Mouse (Mus musculus) monocyte, adult 5-6 weeks (primary cell): ENCODE results near the gene Lhx9. TPM values are rescaled to one million over a fixed set of nuclear protein-coding genes. Genes with fewer than 3 reads are reported as not detected.

Experiments used
- ATAC-seq: fragments of 153-309, 156-312 bp; replicated peaks from 2 replicates; pipeline ENCODE4 v1.8.0; 2017; ENCODE audit warnings: mild to moderate bottlenecking; ENCODE audit not compliant: low TSS enrichment, insufficient number of reproducible peaks, severe bottlenecking, poor library complexity, low FRiP score
- total RNA-seq: library from RNA; stranded (forward); fragments of 200-1000, 200-491, 200-594 nt; gene quantifications from 3 replicates; pipeline ENCODE4 v1.2.3, GENCODE M21; 2017

Gene Lhx9
- not detected in 3 replicates for total RNA-seq

GRCm38 (mm10) chr1:138848511-138849109 is at the start of gene Lhx9:
Gene Lhx9 (minus strand): TSS chr1:138848577.
- ATAC-seq, result no peak

GRCm38 (mm10) chr1:138896088-138896487 is 47.7 kb upstream of the Lhx9 start:
- no peak for ATAC-seq

- no peak for ATAC-seq
Observed at GRCm38 (mm10) chr1:138877470-138878254, 29.3 kb upstream of the Lhx9 start.

- no peak for ATAC-seq
Observed at GRCm38 (mm10) chr1:138876371-138877045, 28.1 kb upstream of the Lhx9 start.

GRCm38 (mm10) chr1:138856101-138856950 is 7.9 kb upstream of the Lhx9 start, which contains the start of gene 2310009B15Rik:
Gene 2310009B15Rik (minus strand): TSS chr1:138856852.
- peak; percentile 91 for ATAC-seq

- ATAC-seq, result no peak
Observed at GRCm38 (mm10) chr1:138850823-138851222, 2.4 kb upstream of the Lhx9 start.

GRCm38 (mm10) chr1:138850161-138850539 is 1.8 kb upstream of the Lhx9 start:
- ATAC-seq, result no peak

GRCm38 (mm10) chr1:138849531-138850160 is 1.3 kb upstream of the Lhx9 start:
- no peak for ATAC-seq

- ATAC-seq, result no peak
Observed at GRCm38 (mm10) chr1:138848026-138848425, 351 bp downstream of the Lhx9 start.

- ATAC-seq, result no peak
Observed at GRCm38 (mm10) chr1:138847146-138847545, 1.2 kb downstream of the Lhx9 start.

GRCm38 (mm10) chr1:138846581-138846980 is 1.8 kb downstream of the Lhx9 start:
- ATAC-seq, result no peak

GRCm38 (mm10) chr1:138846131-138846530 is 2.2 kb downstream of the Lhx9 start:
- no peak for ATAC-seq

GRCm38 (mm10) chr1:138845481-138845880 is 2.9 kb downstream of the Lhx9 start:
- no peak for ATAC-seq

- ATAC-seq, result no peak
Observed at GRCm38 (mm10) chr1:138844166-138844565, 4.2 kb downstream of the Lhx9 start.

GRCm38 (mm10) chr1:138843361-138844091 is 4.9 kb downstream of the Lhx9 start:
- peak; percentile 55 for ATAC-seq

- ATAC-seq, result no peak
Observed at GRCm38 (mm10) chr1:138842756-138843155, 5.6 kb downstream of the Lhx9 start.

GRCm38 (mm10) chr1:138842315-138842714 is 6.1 kb downstream of the Lhx9 start:
- ATAC-seq, result no peak
